Mouse (Mus musculus) T-helper 1 cell (primary cell): ENCODE measurements around the gene Ppp1r36.

Source experiments
- in situ Hi-C: fragments of 300-600 bp; cut with MboI, MseI; formaldehyde crosslinking; loops from one replicate; pipeline ENCODE4 v1.15.1; 2025; ENCODE audit warnings: high pct_unique_total_duplicates

Ppp1r36 gene

GRCm38 (mm10) chr12:76417433-76417854 lies at the start of gene Ppp1r36:
Gene Ppp1r36, plus strand, starts transcription at chr12:76417538.
- in situ Hi-C loops = no loop called here

- in situ Hi-C loops = no loop called here
These were observed 49.0 kb upstream of the Ppp1r36 start for GRCm38 (mm10) chr12:76368201-76368789.

- in situ Hi-C loops = no loop called here
These were observed 48.5 kb upstream of the Ppp1r36 start for GRCm38 (mm10) chr12:76368790-76369205.

GRCm38 (mm10) chr12:76369206-76369977 lies 47.9 kb upstream of the Ppp1r36 start, which contains the start of gene Zbtb25:
Gene Zbtb25, minus strand, starts transcription at chr12:76369602.
- in situ Hi-C loops = no loop called here

- in situ Hi-C loops = no loop called here
These were observed 47.1 kb upstream of the Ppp1r36 start, which contains the start of gene Zbtb1 for GRCm38 (mm10) chr12:76369978-76370830. Gene Zbtb1, plus strand, starts transcription at chr12:76370266.

- in situ Hi-C loops = no loop called here
These were observed 46.3 kb upstream of the Ppp1r36 start for GRCm38 (mm10) chr12:76370831-76371571.

- in situ Hi-C loops = no loop called here
These were observed 45.3 kb upstream of the Ppp1r36 start for GRCm38 (mm10) chr12:76372046-76372445.

- in situ Hi-C loops = no loop called here
These were observed 44.2 kb upstream of the Ppp1r36 start for GRCm38 (mm10) chr12:76372881-76373818.

GRCm38 (mm10) chr12:76373991-76374390 lies 43.3 kb upstream of the Ppp1r36 start:
- in situ Hi-C loops = no loop called here

- in situ Hi-C loops = no loop called here
These were observed 42.4 kb upstream of the Ppp1r36 start for GRCm38 (mm10) chr12:76374911-76375310.

GRCm38 (mm10) chr12:76375506-76375905 lies 41.8 kb upstream of the Ppp1r36 start:
- in situ Hi-C loops = no loop called here

GRCm38 (mm10) chr12:76376649-76377048 lies 40.7 kb upstream of the Ppp1r36 start:
- in situ Hi-C loops = no loop called here

- in situ Hi-C loops = no loop called here
These were observed 40.3 kb upstream of the Ppp1r36 start for GRCm38 (mm10) chr12:76377059-76377458.

- in situ Hi-C loops = no loop called here
These were observed 39.6 kb upstream of the Ppp1r36 start for GRCm38 (mm10) chr12:76377726-76378125.

GRCm38 (mm10) chr12:76378556-76378955 lies 38.8 kb upstream of the Ppp1r36 start:
- in situ Hi-C loops = no loop called here

- in situ Hi-C loops = no loop called here
These were observed 37.2 kb upstream of the Ppp1r36 start for GRCm38 (mm10) chr12:76380151-76380550.

GRCm38 (mm10) chr12:76385342-76385741 lies 32.0 kb upstream of the Ppp1r36 start:
- in situ Hi-C loops = no loop called here

GRCm38 (mm10) chr12:76388794-76389193 lies 28.5 kb upstream of the Ppp1r36 start:
- in situ Hi-C loops = no loop called here

- in situ Hi-C loops = no loop called here
These were observed 25.6 kb upstream of the Ppp1r36 start for GRCm38 (mm10) chr12:76391595-76392271.

GRCm38 (mm10) chr12:76392979-76393378 lies 24.4 kb upstream of the Ppp1r36 start:
- in situ Hi-C loops = no loop called here
